Mouse (Mus musculus): ENCODE data around the gene Gm19426. TPM values are rescaled to one million over a fixed set of nuclear protein-coding genes. Genes with fewer than 3 reads are reported as not detected.
A peak's percentile ranks its signal among the peaks of the same experiment; 100 is the strongest.

Gene Gm19426
- polyA plus RNA-seq, 1 experiment from 2014 or later: 4.3 TPM

DNA sequence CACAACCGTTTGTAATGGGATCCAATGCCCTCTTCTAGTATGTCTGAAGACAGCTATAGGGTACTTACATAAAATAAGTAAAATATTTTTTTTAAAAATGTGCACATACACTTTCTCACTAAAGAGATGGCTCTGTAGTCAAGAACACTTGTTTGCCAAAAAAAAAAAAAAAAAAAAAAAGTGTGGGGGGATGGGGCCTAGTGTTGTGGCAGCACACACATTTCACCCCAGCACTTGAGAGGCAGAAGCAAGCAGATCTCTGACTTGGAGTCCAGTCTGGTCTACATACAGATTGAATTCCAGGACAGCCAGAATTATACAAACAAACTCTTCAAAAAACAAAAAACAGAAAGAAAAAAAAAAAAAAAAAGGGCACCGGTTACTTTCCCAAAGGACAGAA lies 22.7 kb downstream of the Gm19426 start:
- H3K36me3 ChIP-seq (ENCODE audit: control insufficient read depth, insufficient read depth, low read length): peaks cover 11% of the 10 kb centered on the region
- 98% methylated on average over 2 of the region's 2 CpGs for WGBS

DNA sequence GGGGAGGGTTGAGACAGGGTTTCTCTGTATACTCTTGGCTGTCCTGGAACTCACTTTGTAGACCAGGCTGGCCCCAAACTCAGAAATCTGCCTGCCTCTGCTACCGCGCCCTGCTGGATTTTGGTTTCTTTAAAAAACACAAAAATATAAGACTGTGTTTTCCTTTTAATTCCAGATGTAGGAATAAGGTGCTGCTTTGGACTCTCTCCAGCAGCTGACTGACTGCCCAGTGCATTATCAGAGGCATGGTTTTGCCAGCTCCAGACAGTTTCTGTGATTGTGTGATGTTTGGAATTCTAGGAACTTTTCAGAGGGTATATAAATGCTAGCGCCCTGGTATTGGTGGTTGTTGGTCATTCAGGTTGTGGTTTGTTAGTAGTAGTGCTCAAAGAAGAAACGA lies 26.1 kb downstream of the Gm19426 start:
- no peak overlapping the region for H3K4me2 ChIP-seq (ENCODE audit: low read length)
- no peak overlapping the region for H3K27ac ChIP-seq (ENCODE audit: low read length)
- ATAC-seq: no peak
- peaks cover 18% of the 10 kb centered on the region for H3K4me1 ChIP-seq (ENCODE audit: control insufficient read depth, insufficient read depth, low read length)
- WGBS: 96% methylated on average over 4 of the region's 4 CpGs
- H3K9me3 ChIP-seq (replicated peaks; ENCODE audit: control insufficient read depth, low read length, poor library complexity, severe bottlenecking): no peaks in the 10 kb centered on the region
- no peaks in the 10 kb centered on the region for H3K27me3 ChIP-seq (ENCODE audit: control insufficient read depth, insufficient read depth, low read depth, low read length)
- H3K4me3 ChIP-seq (ENCODE audit: low read depth, low read length): no peak overlapping the region
- no peak overlapping the region for H3K9ac ChIP-seq (ENCODE audit: low read depth, low read length)
- H3K36me3 ChIP-seq (ENCODE audit: control insufficient read depth, insufficient read depth, low read length): 0 out of 2 replicates have a peak, but pooled peaks cover 3% of the 10 kb centered on the region

More for the DNA sequence above, 22.7 kb downstream of the Gm19426 start:
- Histone ChIP-seq H3K27me3 (ENCODE audit: control insufficient read depth, insufficient read depth, low read depth, low read length) (no peaks in the 10 kb centered on the region), H3K4me3 (ENCODE audit: low read depth, low read length) (no peak overlapping the region), H3K9ac (ENCODE audit: low read depth, low read length) (no peak overlapping the region), H3K27ac (ENCODE audit: low read length) (no peak overlapping the region), H3K4me2 (ENCODE audit: low read length) (no peak overlapping the region), H3K9me3 (replicated peaks; ENCODE audit: control insufficient read depth, low read length, poor library complexity, severe bottlenecking) (no peaks in the 10 kb centered on the region), H3K4me1 (ENCODE audit: control insufficient read depth, insufficient read depth, low read length) (peaks cover 20% of the 10 kb centered on the region)
- no peak for ATAC-seq

DNA sequence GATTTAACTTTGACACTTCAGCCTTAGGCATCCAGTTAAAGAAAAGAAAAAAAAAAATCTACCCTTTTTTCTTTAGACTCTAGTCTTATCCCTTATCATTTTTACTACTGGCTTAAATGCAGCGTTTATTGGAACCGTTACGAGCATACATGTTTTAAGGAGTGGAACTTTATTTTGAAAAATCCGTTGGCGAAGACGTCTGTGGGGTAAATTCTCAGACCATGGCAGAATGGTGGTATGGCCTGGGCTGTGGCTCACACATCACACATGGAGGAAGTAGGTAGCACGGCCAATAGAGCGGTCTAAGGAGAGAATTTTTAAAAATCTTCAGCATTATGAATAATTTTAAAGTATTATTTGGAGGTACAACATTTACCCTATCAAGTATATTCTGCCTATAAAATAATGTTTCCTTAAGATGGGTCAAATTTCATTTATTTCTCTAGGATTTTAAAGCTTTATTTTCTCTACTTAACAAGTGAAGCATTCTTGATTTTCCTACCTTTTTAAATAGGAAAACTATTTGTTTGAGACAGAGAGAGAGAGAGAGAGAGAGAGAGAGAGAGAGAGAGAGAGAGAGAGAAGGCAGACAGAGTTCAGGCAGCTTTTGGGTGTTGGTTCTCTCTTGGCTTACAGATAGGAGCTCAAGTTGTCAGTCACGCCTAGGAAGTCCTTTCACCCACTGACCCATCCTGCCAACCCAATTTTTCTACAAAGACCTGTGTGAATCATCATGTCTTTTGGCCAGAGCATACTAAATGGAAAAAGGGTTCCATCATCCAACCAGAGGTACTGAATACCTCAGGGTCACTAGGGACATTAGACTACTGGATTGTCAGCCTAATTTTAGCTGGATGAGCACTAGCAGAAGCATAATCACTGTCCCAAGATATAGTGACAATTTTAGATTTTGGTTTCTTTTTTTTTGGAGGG lies 26.8 kb downstream of the Gm19426 start:
- 0 out of 2 replicates have a peak, but pooled peaks cover 3% of the 10 kb centered on the region for H3K36me3 ChIP-seq (ENCODE audit: control insufficient read depth, insufficient read depth, low read length)
- 32% methylated on average over 9 of the region's 9 CpGs for WGBS
- ATAC-seq: no peak
- no peaks in the 10 kb centered on the region for H3K27me3 ChIP-seq (ENCODE audit: control insufficient read depth, insufficient read depth, low read depth, low read length)
- no peaks in the 10 kb centered on the region for H3K9me3 ChIP-seq (replicated peaks; ENCODE audit: control insufficient read depth, low read length, poor library complexity, severe bottlenecking)
- peak overlapping the region; percentile 97 for H3K27ac ChIP-seq (ENCODE audit: low read length)
- H3K4me1 ChIP-seq (ENCODE audit: control insufficient read depth, insufficient read depth, low read length): peaks cover 18% of the 10 kb centered on the region
- peak overlapping the region; percentile 68 for H3K4me3 ChIP-seq (ENCODE audit: low read depth, low read length)
- H3K4me2 ChIP-seq (ENCODE audit: low read length): peak overlapping the region; percentile 82
- peak overlapping the region; percentile 68 for H3K9ac ChIP-seq (ENCODE audit: low read depth, low read length)

DNA sequence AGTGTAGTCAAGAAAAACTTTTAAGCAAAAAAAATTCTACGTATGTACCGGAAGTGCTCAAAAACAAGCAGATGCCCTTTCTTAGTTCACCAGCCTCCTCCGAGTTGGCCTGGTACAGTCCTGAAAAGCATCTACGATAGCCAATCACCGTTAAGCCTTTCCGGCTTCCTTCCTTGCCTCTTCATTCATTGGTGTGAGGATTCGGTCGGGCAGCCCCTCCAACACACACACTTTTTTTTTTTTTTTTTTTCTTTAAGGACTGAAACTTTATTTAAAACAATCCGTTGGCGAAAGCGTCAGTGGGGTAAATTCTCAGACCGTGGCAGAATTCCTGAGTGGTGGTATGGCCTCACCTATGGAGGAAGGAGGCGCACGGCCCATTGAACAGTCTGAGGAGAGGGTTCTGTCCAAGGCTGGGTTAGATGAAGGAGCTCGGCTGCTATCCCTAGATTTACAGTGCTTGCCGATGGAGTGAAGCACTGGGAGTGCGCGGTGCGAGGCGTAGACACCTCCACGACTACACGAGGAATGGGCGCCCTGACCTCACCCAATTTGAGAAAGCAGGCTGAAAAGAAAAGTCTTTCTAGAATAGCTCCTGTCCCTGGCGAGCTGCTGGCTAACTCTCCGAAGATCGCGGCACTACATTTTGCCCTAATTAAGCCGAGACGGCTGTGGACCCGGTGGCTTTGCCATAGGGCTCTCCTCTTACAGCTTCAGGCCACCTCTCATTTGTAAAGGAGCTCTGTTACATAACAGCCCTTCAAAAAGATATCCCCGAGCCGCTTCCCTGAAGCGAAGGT lies 27.7 kb downstream of the Gm19426 start:
- peak; percentile 97 for ATAC-seq
- under 1% methylated on average over 33 of the region's 33 CpGs for WGBS
- H3K36me3 ChIP-seq (ENCODE audit: control insufficient read depth, insufficient read depth, low read length): no peaks in the 10 kb centered on the region

DNA sequence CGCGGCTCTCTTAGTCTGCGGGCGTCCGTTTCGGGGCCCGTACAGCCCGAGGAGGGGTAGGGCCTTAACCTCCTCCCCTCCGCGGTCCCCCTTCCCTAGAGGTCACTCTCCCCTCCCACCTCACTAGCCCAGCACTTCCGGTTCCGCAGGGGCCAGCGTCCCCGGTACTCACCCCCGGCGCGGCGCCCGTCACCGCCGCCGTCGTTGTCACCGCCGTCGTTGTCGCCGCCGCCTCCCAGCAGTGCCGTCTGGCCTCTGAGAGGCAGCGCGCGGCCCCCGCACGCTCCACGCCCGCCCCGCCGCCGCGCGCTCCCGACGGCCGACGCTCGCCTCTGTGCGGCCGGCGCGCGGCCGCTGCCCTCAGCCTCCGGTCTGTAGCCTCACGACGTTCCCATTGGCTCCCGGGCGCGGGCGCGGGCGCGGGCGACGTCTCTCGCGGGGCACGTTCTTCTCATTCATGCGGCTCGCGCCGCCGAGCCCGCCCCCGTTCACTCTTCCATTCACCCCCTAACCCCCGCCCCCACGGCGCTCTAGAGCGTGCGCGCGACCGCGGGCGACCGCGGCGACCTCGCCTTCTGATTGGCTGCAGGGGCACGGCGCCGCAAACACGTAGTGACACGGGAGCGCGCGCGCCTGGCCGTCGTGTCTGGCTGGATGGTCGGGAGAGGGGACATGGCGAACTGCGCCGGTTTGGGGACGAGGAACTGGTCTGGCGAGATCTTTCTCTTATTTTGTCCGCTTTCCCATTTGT lies 28.5 kb downstream of the Gm19426 start, which contains the start of gene Zdhhc5:
TSS of gene Zdhhc5 (minus strand) at position 370 of the 751 bp plus-strand sequence.
- peak within 1 kb of the TSS; percentile 68 for H3K4me3 ChIP-seq (ENCODE audit: low read depth, low read length)
- H3K36me3 ChIP-seq (ENCODE audit: control insufficient read depth, insufficient read depth, low read length): peaks cover 4% of the 10 kb centered on the region; the same call in 1 of the 2 replicates
- peak within 1 kb of the TSS; percentile 97 for H3K27ac ChIP-seq (ENCODE audit: low read length)
- peak within 1 kb of the TSS; percentile 80 for H3K9ac ChIP-seq (ENCODE audit: low read depth, low read length)
- under 1% methylated on average over 79 of the region's 107 CpGs for WGBS
- peak; percentile 97 for ATAC-seq
- H3K4me2 ChIP-seq (ENCODE audit: low read length): peak within 1 kb of the TSS; percentile 82
- H3K27me3 ChIP-seq (ENCODE audit: control insufficient read depth, insufficient read depth, low read depth, low read length): no peaks in the 10 kb centered on the region
- H3K9me3 ChIP-seq (replicated peaks; ENCODE audit: control insufficient read depth, low read length, poor library complexity, severe bottlenecking): no peaks in the 10 kb centered on the region
- H3K4me1 ChIP-seq (ENCODE audit: control insufficient read depth, insufficient read depth, low read length): peaks cover 16% of the 10 kb centered on the region

More for the DNA sequence above, 27.7 kb downstream of the Gm19426 start:
- H3K27ac ChIP-seq (ENCODE audit: low read length): peak overlapping the region; percentile 97
- no peaks in the 10 kb centered on the region for H3K9me3 ChIP-seq (replicated peaks; ENCODE audit: control insufficient read depth, low read length, poor library complexity, severe bottlenecking)
- H3K4me3 ChIP-seq (ENCODE audit: low read depth, low read length): peak overlapping the region; percentile 68
- H3K27me3 ChIP-seq (ENCODE audit: control insufficient read depth, insufficient read depth, low read depth, low read length): no peaks in the 10 kb centered on the region
- peak overlapping the region; percentile 82 for H3K4me2 ChIP-seq (ENCODE audit: low read length)
- peaks cover 16% of the 10 kb centered on the region for H3K4me1 ChIP-seq (ENCODE audit: control insufficient read depth, insufficient read depth, low read length)
- peak overlapping the region; percentile 80 for H3K9ac ChIP-seq (ENCODE audit: low read depth, low read length)

DNA sequence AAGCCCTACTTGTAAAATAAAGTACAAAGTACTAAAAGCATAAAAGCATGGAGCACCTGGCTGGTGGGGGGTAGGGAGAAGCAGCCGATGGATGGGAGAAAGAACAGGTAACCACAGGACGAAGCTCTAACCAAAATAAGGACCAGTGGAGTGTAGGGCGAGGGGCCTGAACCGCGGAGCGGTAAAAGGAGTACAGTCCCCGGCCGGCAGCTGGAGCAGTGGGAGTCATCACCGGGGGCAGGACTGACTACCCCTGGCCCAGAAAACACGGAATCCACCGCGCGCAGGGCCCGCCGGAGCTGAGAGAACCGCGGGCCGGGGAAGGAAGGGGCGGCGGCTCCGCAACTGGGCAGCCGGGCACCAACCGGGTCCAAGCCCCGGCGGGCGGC lies 29.0 kb downstream of the Gm19426 start:
- no peaks in the 10 kb centered on the region for H3K27me3 ChIP-seq (ENCODE audit: control insufficient read depth, insufficient read depth, low read depth, low read length)
- ATAC-seq: peak; percentile 16; the same call in 1 of the 2 replicates
- WGBS: under 1% methylated on average over 20 of the region's 26 CpGs

DNA sequence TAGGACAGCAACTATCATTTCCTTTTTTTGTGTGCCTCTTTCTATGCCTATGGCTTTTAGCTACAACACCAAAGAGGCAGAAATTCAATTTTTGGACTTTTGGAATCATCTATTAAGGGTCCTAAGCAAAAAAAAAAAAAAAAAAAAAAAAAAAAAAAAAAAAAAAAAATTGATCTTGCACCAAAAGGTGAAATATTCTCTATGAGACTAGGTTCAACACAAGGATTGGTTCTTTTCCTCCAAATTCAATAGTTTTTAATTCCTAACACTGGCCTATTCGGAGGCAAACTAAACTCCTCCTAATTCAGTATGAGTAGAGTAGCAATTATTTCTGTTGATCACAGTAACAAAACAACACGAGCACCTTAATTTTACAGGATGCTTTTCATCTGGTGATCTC lies 31.6 kb downstream of the Gm19426 start:
- no peak overlapping the region for H3K9ac ChIP-seq (ENCODE audit: low read depth, low read length)
- peaks cover 9% of the 10 kb centered on the region; the same call in 1 of the 2 replicates for H3K36me3 ChIP-seq (ENCODE audit: control insufficient read depth, insufficient read depth, low read length)
- no peaks in the 10 kb centered on the region for H3K27me3 ChIP-seq (ENCODE audit: control insufficient read depth, insufficient read depth, low read depth, low read length)
- no peaks in the 10 kb centered on the region for H3K9me3 ChIP-seq (replicated peaks; ENCODE audit: control insufficient read depth, low read length, poor library complexity, severe bottlenecking)
- WGBS: 88% methylated on average over 2 of the region's 2 CpGs
- ATAC-seq: no peak
- no peak overlapping the region for H3K4me3 ChIP-seq (ENCODE audit: low read depth, low read length)
- H3K4me2 ChIP-seq (ENCODE audit: low read length): no peak overlapping the region
- H3K4me1 ChIP-seq (ENCODE audit: control insufficient read depth, insufficient read depth, low read length): peaks cover 28% of the 10 kb centered on the region
- no peak overlapping the region for H3K27ac ChIP-seq (ENCODE audit: low read length)

More for the DNA sequence above, 29.0 kb downstream of the Gm19426 start:
- Histone ChIP-seq H3K27ac (ENCODE audit: low read length) (peak overlapping the region; percentile 97), H3K4me3 (ENCODE audit: low read depth, low read length) (peak overlapping the region; percentile 68), H3K4me1 (ENCODE audit: control insufficient read depth, insufficient read depth, low read length) (peaks cover 20% of the 10 kb centered on the region), H3K9ac (ENCODE audit: low read depth, low read length) (peak overlapping the region; percentile 80), H3K4me2 (ENCODE audit: low read length) (peak overlapping the region; percentile 76), H3K36me3 (ENCODE audit: control insufficient read depth, insufficient read depth, low read length) (peaks cover 4% of the 10 kb centered on the region; the same call in 1 of the 2 replicates), H3K9me3 (replicated peaks; ENCODE audit: control insufficient read depth, low read length, poor library complexity, severe bottlenecking) (no peaks in the 10 kb centered on the region)

DNA sequence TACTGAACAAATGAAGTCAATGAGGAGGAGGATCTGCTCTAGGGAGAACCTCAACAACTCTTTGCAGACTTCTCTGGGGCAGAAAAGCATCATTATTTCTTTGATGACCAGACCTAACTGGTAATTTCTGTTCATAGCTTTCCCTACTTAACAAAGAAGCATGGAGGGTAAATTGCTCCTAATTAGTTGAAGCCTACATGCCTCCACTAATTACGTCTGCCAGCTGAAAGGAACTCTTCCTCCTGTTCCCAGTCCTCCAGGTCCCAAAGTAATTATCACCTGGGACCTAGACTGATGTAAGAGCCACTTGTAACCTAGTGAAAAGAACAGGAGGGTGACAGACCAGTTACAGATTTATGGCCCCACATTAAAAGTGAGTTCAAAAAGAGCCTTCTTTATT lies 35.9 kb downstream of the Gm19426 start:
- H3K4me1 ChIP-seq (ENCODE audit: control insufficient read depth, insufficient read depth, low read length): peaks cover 13% of the 10 kb centered on the region
- H3K27me3 ChIP-seq (ENCODE audit: control insufficient read depth, insufficient read depth, low read depth, low read length): no peaks in the 10 kb centered on the region
- no peak overlapping the region for H3K4me3 ChIP-seq (ENCODE audit: low read depth, low read length)
- no peak overlapping the region for H3K4me2 ChIP-seq (ENCODE audit: low read length)
- 85% methylated on average over 1 of the region's 1 CpGs for WGBS
- H3K36me3 ChIP-seq (ENCODE audit: control insufficient read depth, insufficient read depth, low read length): peaks cover 9% of the 10 kb centered on the region; the same call in 1 of the 2 replicates
- H3K9ac ChIP-seq (ENCODE audit: low read depth, low read length): no peak overlapping the region
- H3K9me3 ChIP-seq (replicated peaks; ENCODE audit: control insufficient read depth, low read length, poor library complexity, severe bottlenecking): no peaks in the 10 kb centered on the region
- ATAC-seq: no peak
- H3K27ac ChIP-seq (ENCODE audit: low read length): no peak overlapping the region
